Mouse (Mus musculus): ENCODE measurements around the gene Cd80. TPM values are rescaled to one million over a fixed set of nuclear protein-coding genes. Genes with fewer than 3 reads are reported as not detected.

The Cd80 gene
- polyA plus RNA-seq, 1 experiment from 2014 or later = 0.21 TPM

DNA sequence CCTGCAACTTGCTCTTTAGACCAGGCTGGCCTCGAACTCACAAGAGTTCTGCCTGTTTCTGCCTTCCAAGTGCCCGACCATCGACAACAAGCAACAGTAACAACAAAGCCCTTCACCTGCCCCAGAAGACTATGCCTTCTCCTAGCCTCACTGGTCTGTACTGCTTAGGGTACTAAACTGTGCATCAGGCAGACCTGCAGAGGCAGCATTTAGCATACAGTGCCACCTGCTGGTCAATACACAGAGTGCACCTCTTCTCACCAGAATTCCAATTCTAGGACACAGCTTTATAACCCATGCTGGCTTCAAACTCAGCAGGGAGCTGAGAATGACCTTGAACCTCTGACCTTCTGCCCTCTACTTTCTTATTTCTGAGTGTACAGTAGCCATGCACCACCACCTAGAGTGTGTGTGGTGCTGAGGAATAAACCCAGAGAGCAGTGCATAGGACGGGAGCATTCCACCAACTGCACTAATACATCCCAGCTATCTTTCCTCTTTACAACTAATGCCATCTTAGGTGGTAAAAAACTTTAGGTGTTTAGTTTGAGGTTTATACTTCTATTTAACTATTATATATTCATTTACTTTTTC, 50.8 kb downstream of the Cd80 start:
- WGBS = 80% methylated on average over 4 of the region's 4 CpGs

DNA sequence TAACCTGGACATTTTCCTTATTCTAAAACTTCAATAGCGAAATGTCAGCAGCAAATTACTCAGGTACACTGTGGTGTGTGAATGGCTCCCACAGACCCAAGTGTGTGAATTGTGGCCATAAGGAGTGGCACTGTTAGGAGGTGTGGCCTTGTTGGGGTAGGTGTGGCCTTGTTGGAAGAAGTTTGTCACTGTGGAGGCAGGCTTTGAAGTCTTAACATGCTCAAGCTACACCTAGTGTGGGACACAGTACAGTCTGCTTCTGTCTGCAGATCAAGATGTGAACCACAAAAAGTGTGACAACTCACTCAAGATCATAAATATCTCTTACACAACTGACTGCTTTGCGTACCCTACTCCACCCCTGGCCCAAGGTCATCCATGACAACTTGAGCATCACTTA, 55.5 kb downstream of the Cd80 start:
- H3K9me3 ChIP-seq = no peaks in the 10 kb centered on the region
- no peaks in the 10 kb centered on the region for H3K27me3 ChIP-seq (replicated peaks)
- 89% methylated on average over 2 of the region's 2 CpGs for WGBS
- no peak overlapping the region for H3K4me3 ChIP-seq (replicated peaks)
- 0 out of 2 replicates have a peak, but pooled peaks have one; percentile 21 for ATAC-seq
- no peaks in the 10 kb centered on the region for H3K4me1 ChIP-seq (replicated peaks)
- no peak overlapping the region for H3K9ac ChIP-seq
- H3K36me3 ChIP-seq = peaks cover 13% of the 10 kb centered on the region
- no peak overlapping the region for H3K4me2 ChIP-seq (replicated peaks)
- no peak overlapping the region for H3K27ac ChIP-seq

More for the DNA sequence above, 50.8 kb downstream of the Cd80 start:
- H3K36me3 ChIP-seq = peaks cover 11% of the 10 kb centered on the region; the same call in 1 of the 2 replicates
- peak; percentile 78 for ATAC-seq
- no peaks in the 10 kb centered on the region for H3K9me3 ChIP-seq
- no peaks in the 10 kb centered on the region for H3K27me3 ChIP-seq (replicated peaks)
- no peak overlapping the region for H3K27ac ChIP-seq
- H3K9ac ChIP-seq = no peak overlapping the region
- no peak overlapping the region for H3K4me2 ChIP-seq (replicated peaks)
- 0 out of 2 replicates have a peak, but pooled peaks cover 4% of the 10 kb centered on the region for H3K4me1 ChIP-seq (replicated peaks)
- no peak overlapping the region for H3K4me3 ChIP-seq (replicated peaks)

- H3K9me3 ChIP-seq = no peaks in the 10 kb centered on the region
- ATAC-seq = no peak
- H3K4me1 ChIP-seq (replicated peaks) = peaks cover 8% of the 10 kb centered on the region; the same call in 1 of the 2 replicates
- H3K4me2 ChIP-seq (replicated peaks) = no peak overlapping the region
- H3K4me3 ChIP-seq (replicated peaks) = no peak overlapping the region
- H3K27me3 ChIP-seq (replicated peaks) = no peaks in the 10 kb centered on the region
- H3K36me3 ChIP-seq = peaks cover 5% of the 10 kb centered on the region; the same call in 1 of the 2 replicates
- 96% methylated on average over 2 of the region's 2 CpGs for WGBS
- H3K9ac ChIP-seq = no peak overlapping the region
- no peak overlapping the region for H3K27ac ChIP-seq
Measured at GRCm38 (mm10) chr16:38519140-38519539, 63.8 kb downstream of the Cd80 start.

DNA sequence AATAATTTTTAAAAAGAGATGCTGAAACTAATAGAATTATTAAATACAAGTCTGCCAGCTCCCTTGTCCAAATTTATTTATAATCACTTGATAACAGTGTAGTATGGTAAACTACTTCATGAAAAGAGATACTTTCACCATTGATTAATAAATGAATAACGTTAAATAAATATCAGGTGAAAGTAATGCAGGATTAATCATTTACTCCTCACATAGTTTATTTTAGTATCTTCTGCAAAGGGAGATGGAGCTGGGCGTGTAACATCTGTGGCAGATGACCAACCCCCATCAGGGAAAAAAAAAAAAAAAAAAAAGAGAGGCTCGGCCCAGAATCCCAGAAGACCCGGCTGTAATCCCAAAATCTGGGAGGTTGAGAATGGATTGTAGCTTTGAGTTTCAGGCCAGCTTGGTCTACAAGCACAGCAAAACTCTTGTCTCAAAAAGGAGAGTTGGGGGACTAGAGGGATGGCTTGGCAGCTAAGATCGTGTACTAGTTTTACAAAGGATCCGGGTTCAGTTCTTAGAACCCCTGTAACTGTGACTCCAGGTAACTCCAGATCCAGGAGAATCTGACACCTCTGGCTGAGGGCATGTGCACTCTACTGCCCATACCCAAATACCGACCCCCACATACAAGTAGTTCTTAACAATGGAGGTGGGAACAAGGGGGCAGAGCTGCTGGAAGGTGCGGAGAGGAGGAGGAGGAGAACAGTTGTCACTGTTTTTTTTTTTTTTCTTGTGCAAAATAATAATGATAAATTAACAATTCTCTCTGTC, 66.0 kb downstream of the Cd80 start:
- Histone ChIP-seq H3K27ac (no peak overlapping the region), H3K27me3 (replicated peaks) (no peaks in the 10 kb centered on the region), H3K9ac (0 out of 2 replicates have a peak overlapping the region, but pooled peaks have one; percentile 8), H3K4me3 (replicated peaks) (peak overlapping the region; percentile 93), H3K36me3 (peaks cover 3% of the 10 kb centered on the region; the same call in 1 of the 2 replicates), H3K4me1 (replicated peaks) (peaks cover 8% of the 10 kb centered on the region; the same call in 1 of the 2 replicates), H3K9me3 (no peaks in the 10 kb centered on the region), H3K4me2 (replicated peaks) (peak overlapping the region; percentile 53)
- no peak for ATAC-seq
- 20% methylated on average over 8 of the region's 8 CpGs for WGBS

- peak; percentile 98 for ATAC-seq
- Histone ChIP-seq H3K9ac (peak within 1 kb of the TSS; percentile 86), H3K27ac (peak within 1 kb of the TSS; percentile 98), H3K4me1 (replicated peaks) (peaks cover 8% of the 10 kb centered on the region; the same call in 1 of the 2 replicates), H3K36me3 (no peaks in the 10 kb centered on the region; the same call in 1 of the 2 replicates), H3K9me3 (no peaks in the 10 kb centered on the region), H3K4me2 (replicated peaks) (peak within 1 kb of the TSS; percentile 53), H3K4me3 (replicated peaks) (peak within 1 kb of the TSS; percentile 93), H3K27me3 (replicated peaks) (no peaks in the 10 kb centered on the region)
- WGBS = under 1% methylated on average over 73 of the region's 73 CpGs
Measured at GRCm38 (mm10) chr16:38522129-38523084, 67.0 kb downstream of the Cd80 start, which contains the start of gene Timmdc1. Gene Timmdc1 (minus strand): TSS chr16:38522663.

DNA sequence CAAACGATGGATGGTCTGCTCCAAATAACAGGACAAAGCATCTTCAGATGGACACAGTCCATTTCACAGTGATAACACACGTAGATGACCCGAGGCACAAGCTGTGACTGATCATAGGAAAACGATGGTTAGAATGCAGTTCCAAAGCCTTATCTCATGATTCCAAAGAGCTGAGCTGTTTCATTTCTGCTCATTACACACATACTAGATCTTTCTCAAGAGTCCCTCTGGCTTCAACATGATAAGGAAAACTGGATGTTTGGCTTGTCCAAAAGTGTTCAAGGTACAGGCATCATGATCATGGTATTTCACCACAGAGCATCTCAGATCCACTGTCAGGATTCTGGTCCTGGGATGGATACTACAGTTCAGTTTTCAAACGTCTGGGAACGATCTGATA, 70.9 kb downstream of the Cd80 start:
- peaks cover 8% of the 10 kb centered on the region for H3K36me3 ChIP-seq
- ATAC-seq = no peak
- no peak overlapping the region for H3K9ac ChIP-seq
- no peaks in the 10 kb centered on the region for H3K27me3 ChIP-seq (replicated peaks)
- H3K4me1 ChIP-seq (replicated peaks) = peaks cover 8% of the 10 kb centered on the region; the same call in 1 of the 2 replicates
- no peak overlapping the region for H3K4me3 ChIP-seq (replicated peaks)
- no peak overlapping the region for H3K27ac ChIP-seq
- H3K9me3 ChIP-seq = no peaks in the 10 kb centered on the region
- no peak overlapping the region for H3K4me2 ChIP-seq (replicated peaks)
- WGBS = 85% methylated on average over 6 of the region's 6 CpGs

DNA sequence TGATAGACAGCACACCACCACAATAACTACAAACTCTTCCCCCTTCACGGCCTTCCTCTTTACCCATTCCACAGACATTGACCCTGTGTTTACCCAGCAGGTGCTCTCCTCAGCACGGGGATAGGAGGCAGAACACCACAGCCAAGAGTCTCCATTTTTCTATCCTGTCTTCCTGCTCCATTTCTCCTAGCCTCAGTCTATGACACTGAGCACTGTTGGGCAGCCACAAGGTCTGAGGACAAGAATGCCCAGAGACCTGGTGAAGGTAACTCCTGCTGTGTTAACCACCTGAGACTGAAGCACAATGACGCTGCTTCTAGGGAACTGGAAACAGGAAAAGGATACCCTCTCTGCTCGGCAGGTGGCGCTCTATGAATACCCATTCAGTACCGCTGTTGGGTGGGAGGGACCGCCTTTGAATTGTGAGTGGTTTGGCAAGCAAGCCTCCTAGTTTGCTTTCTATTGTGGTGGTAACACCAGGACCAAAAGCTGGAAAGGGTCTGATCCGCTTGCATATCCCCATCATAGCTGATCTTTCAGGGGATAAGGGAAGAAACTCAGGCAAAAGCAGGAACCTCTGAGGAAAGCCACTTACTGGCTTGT, 81.3 kb downstream of the Cd80 start:
- H3K4me3 ChIP-seq (replicated peaks) = no peak overlapping the region
- peak; percentile 66 for ATAC-seq
- no peaks in the 10 kb centered on the region for H3K4me1 ChIP-seq (replicated peaks)
- no peak overlapping the region for H3K27ac ChIP-seq
- H3K9me3 ChIP-seq = no peaks in the 10 kb centered on the region
- H3K4me2 ChIP-seq (replicated peaks) = no peak overlapping the region
- no peaks in the 10 kb centered on the region for H3K27me3 ChIP-seq (replicated peaks)
- no peak overlapping the region for H3K9ac ChIP-seq
- 40% methylated on average over 8 of the region's 8 CpGs for WGBS
- peaks cover 28% of the 10 kb centered on the region for H3K36me3 ChIP-seq

DNA sequence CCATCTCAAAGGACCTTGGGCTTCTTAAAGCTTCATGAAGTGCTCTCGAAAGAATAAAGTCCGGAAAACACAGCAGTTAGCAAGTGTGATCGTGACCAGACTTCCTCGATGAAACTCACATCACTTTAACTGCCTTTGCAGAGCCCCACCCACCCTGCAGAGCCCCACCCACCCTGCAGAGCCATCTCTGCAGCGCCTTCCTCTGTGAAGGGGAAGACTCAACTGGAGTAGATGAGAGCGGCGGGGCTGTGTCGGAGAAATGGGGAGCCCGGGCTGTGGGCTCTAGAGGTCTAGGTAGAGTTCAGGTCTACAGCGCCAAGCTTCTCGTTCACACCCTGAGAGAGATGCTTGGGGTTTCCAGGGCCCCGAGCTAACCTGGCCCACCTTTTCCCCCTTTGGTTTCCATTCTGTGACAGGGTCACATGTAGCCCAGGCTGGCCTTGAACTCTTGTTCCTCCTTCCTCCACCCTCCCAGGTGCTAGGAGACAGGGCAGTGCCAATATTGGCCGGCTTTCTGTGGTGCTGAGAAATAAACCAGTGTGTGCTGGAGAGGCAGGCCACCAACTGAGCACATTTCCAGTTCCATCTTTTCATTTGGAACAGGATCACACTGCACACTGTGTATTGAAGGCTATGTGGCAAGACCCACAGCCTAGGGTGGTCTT, 83.5 kb downstream of the Cd80 start:
- Histone ChIP-seq H3K36me3 (peaks cover 21% of the 10 kb centered on the region), H3K27ac (no peak overlapping the region), H3K4me1 (replicated peaks) (no peaks in the 10 kb centered on the region), H3K9me3 (no peaks in the 10 kb centered on the region), H3K27me3 (replicated peaks) (no peaks in the 10 kb centered on the region), H3K4me3 (replicated peaks) (no peak overlapping the region), H3K9ac (no peak overlapping the region), H3K4me2 (replicated peaks) (no peak overlapping the region)
- WGBS = 89% methylated on average over 13 of the region's 13 CpGs
- no peak for ATAC-seq

Other genes with a start within 250 kb of the Cd80 start
- gene Nr1i2, start 160.7 kb upstream of the Cd80 start, polyA plus RNA-seq (2015; fragmentation: Nextera tagmentation; extraction: Ambion mirVana) = 12.1 and 13.1 TPM in 2 replicates
- 0.08 and 0.18 TPM in 2 replicates for gene Maats1, start 113.4 kb upstream of the Cd80 start, polyA plus RNA-seq (2015; fragmentation: Nextera tagmentation; extraction: Ambion mirVana)
- gene Cox17, start 108.6 kb upstream of the Cd80 start, polyA plus RNA-seq (2015; fragmentation: Nextera tagmentation; extraction: Ambion mirVana) = 233 TPM in 2 replicates
- gene Gm21987, start 108.5 kb upstream of the Cd80 start, polyA plus RNA-seq (2015; fragmentation: Nextera tagmentation; extraction: Ambion mirVana) = 0.53 TPM in 1 of 2 replicates, not detected in the other
- 14.8 and 15.4 TPM in 2 replicates for gene Popdc2, start 93.4 kb upstream of the Cd80 start, polyA plus RNA-seq (2015; fragmentation: Nextera tagmentation; extraction: Ambion mirVana)
- gene Pla1a, start 22.4 kb upstream of the Cd80 start, polyA plus RNA-seq (2015; fragmentation: Nextera tagmentation; extraction: Ambion mirVana) = 1.3 and 1.7 TPM in 2 replicates
- gene Adprh, start 2.9 kb upstream of the Cd80 start, polyA plus RNA-seq (2015; fragmentation: Nextera tagmentation; extraction: Ambion mirVana) = 83.4 and 84.7 TPM in 2 replicates
- gene Timmdc1, start 67.1 kb downstream of the Cd80 start, polyA plus RNA-seq (2015; fragmentation: Nextera tagmentation; extraction: Ambion mirVana) = 25.6 and 26.6 TPM in 2 replicates
- 35.6 and 38.6 TPM in 2 replicates for gene Poglut1, start 94.7 kb downstream of the Cd80 start, polyA plus RNA-seq (2015; fragmentation: Nextera tagmentation; extraction: Ambion mirVana)
- gene Tmem39a, start 103.1 kb downstream of the Cd80 start, polyA plus RNA-seq (2015; fragmentation: Nextera tagmentation; extraction: Ambion mirVana) = 89.5 and 92.8 TPM in 2 replicates